Mouse (Mus musculus) E14TG2a.4 (cell line): Measurements from ENCODE around the gene Zfp280b.
A peak's percentile ranks its signal among the peaks of the same experiment; 100 is the strongest.
"Not testable (repeated sequence)": the region's sequence is repeated elsewhere in the genome, so short reads cannot be mapped to it uniquely, and the experiment has no call there.

Experiments used
- H3K27me3 ChIP-seq: 2 replicates; pipeline ENCODE4 v1.6.1; 2014; ENCODE audit warnings: low read length, control low read depth; ENCODE audit not compliant: insufficient read depth
- H3K36me3 ChIP-seq: 2 replicates; pipeline ENCODE4 v1.6.1; 2014; ENCODE audit warnings: low read length, control low read depth; ENCODE audit not compliant: insufficient read depth
- H3K4me1 ChIP-seq: replicated peaks from 2 replicates; pipeline ENCODE4 v1.6.1; 2014; ENCODE audit warnings: low read depth, low read length, control low read depth
- H3K4me3 ChIP-seq: replicated peaks from 2 replicates; pipeline ENCODE4 v1.5.1; 2014; ENCODE audit warnings: mild to moderate bottlenecking, low read length
- H3K9me3 ChIP-seq: 2 replicates; pipeline ENCODE4 v1.6.1; 2014; ENCODE audit warnings: low read length, control low read depth
- CTCF ChIP-seq: conservative IDR thresholded peaks from 2 replicates; pipeline ENCODE4 v1.5.1; 2014; ENCODE audit warnings: low read length
- NANOG ChIP-seq: IDR thresholded peaks from 2 replicates; pipeline ENCODE4 v1.6.1; 2014; ENCODE audit warnings: borderline replicate concordance, low read length, mixed read lengths

The Zfp280b gene

DNA sequence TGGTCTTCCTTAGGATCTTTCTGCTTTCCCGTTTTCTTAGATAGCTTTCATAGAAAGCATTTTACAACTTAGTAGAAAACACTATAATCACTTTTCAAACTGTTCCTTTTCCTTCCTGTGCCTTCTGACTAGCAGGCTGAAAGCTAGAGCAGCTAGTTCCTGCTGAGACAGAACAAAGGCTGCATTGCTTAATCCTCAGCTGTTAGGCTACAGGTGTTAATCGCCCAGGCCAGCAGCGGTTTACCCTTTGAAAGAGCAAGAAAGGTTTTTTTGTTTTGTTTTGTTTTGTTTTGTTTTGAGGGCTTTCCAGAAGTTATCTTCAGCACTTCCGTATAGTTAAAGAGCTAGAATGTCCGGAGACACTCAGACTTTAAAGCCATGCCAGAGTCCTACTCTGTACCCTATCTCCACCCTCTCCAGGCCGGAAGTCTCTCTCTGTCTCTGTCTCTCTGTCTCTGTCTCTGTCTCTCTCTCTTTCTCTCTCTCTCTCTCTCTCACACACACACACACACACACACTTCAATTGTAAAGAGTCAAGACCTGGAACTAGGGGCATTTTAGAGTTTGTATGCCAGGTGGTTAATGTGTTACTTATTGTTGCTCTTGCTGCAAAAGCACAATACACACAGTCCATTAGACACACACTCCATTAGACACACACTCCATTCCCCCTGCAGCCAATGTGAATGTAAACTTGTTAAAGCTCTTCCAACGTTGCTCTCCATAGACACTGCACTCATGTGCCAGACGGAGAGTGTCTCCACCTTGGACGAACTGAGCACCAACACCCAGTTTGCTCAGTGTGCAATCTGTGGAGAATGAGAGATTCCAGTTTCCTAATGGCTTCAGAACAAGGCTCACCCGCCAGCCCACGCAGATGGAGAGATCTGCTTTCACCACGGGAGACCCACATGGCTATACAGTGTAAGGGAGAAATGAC lies 35.5 kb downstream of the Zfp280b start:
- Histone ChIP-seq H3K4me1 (peaks cover 38% of the 10 kb centered on the region), H3K36me3 (no peaks in the 10 kb centered on the region), H3K4me3 (no peak overlapping the region), H3K9me3 (no peaks in the 10 kb centered on the region), H3K27me3 (peaks cover 52% of the 10 kb centered on the region)
- no peak for TF ChIP-seq CTCF
- peak; percentile 97 for TF ChIP-seq NANOG

- Histone ChIP-seq H3K9me3 (peaks cover 16% of the 10 kb centered on the region), H3K4me1 (peaks cover 17% of the 10 kb centered on the region), H3K27me3 (peaks cover 35% of the 10 kb centered on the region)
- not testable (repeated sequence) for H3K4me3 ChIP-seq, H3K36me3 ChIP-seq
Observed at GRCm38 (mm10) chr10:76072080-76072479, 39.6 kb downstream of the Zfp280b start.

DNA sequence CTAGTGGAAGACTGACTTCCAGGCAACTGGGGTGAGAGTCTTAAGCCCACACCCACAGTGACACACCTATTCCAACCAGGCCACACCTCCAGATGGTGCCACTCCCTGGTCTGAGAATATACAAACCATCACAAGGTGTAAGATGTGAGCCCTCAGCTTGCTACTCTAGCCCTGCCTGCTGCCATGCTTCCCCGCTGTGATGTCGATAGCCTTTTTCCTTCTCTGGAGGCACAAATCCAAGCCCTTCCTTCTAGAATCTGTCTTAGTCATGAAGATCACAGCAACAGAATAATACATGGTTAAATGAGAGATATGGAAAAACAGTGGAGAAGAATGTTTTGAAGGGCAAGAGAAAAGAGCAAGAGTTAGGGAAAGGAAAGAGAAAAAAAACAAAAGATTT lies 44.6 kb downstream of the Zfp280b start:
- peak; percentile 56; the same call in 1 of the 2 replicates for TF ChIP-seq NANOG
- not testable (repeated sequence) for H3K36me3 ChIP-seq, H3K27me3 ChIP-seq, H3K4me3 ChIP-seq
- Histone ChIP-seq H3K9me3 (peaks cover 16% of the 10 kb centered on the region), H3K4me1 (peaks cover 22% of the 10 kb centered on the region)
